Mouse (Mus musculus): ENCODE measurements around the gene Fam169b. TPM values are rescaled to one million over a fixed set of nuclear protein-coding genes. Genes with fewer than 3 reads are reported as not detected.

The Fam169b gene
- polyA plus RNA-seq, 1 experiment from 2014 or later: 0.24 TPM

DNA sequence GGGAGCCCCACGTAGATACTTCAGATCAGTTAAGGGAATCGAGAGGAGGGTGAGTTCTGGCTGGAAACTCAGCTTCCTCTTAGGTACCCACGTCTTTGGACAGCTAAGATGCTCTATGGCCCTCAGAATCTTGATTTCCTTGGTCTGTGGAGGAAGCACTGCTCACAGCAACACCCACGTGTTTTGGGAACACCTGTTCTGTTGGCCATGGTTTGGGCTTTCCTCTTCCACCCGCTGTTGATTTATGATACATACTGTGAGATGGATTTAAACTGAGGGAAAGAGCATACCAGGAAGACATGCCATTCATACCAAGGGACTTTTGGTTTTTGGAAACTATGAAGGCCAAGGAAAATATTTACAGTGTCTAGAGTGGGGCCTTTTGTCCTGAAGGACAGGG is 38.8 kb downstream of the Fam169b start:
- Histone ChIP-seq H3K9ac (no peak overlapping the region), H3K9me3 (replicated peaks) (no peaks in the 10 kb centered on the region), H3K4me2 (no peak overlapping the region), H3K27me3 (replicated peaks) (peaks cover 3% of the 10 kb centered on the region; the same call in 1 of the 2 replicates), H3K27ac (no peak overlapping the region), H3K4me3 (no peak overlapping the region), H3K4me1 (no peaks in the 10 kb centered on the region), H3K36me3 (no peaks in the 10 kb centered on the region)
- ATAC-seq: no peak
- 61% methylated on average over 5 of the region's 5 CpGs for WGBS (ENCODE audit: insufficient replicate concordance)

DNA sequence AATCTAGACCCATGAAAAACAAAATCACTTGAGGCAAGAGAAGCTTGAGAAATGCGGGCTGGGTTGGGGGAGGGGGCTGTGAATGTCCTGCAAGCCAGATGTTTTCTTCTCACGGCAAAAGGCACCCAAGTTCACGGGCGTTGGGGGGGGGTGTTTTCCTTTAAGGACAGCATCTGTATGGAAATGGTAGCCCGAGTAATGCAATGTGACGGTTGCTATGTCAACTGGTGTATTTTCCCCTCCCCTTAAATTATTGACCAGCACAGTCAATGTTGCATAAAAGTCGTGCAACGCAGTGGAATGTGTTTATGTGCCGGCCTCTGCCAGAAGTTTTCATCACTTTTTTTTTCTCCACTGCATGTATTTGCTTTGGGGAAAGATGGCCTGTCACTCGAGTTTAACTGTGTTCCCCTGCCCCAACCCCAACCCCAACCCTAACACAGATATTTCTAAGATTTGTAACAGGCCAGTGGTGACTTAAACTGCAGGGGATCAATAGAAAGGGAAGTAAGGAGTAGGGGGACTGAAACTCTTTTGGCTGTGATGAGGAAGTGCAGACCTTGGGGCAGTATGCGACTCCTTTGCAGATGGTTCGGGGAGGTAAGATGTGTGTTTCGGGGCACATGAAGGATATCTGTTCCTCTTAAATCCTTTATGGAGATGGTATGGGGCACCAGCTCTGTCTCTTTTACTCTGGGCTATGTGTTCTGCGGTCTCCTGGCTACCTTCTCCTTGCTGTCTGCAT is 39.6 kb downstream of the Fam169b start:
- Histone ChIP-seq H3K4me3 (no peak overlapping the region), H3K9me3 (replicated peaks) (no peaks in the 10 kb centered on the region), H3K4me1 (no peaks in the 10 kb centered on the region), H3K4me2 (no peak overlapping the region), H3K9ac (no peak overlapping the region), H3K27me3 (replicated peaks) (peaks cover 3% of the 10 kb centered on the region; the same call in 1 of the 2 replicates), H3K36me3 (no peaks in the 10 kb centered on the region), H3K27ac (no peak overlapping the region)
- 62% methylated on average over 14 of the region's 14 CpGs for WGBS (ENCODE audit: insufficient replicate concordance)
- ATAC-seq: no peak

DNA sequence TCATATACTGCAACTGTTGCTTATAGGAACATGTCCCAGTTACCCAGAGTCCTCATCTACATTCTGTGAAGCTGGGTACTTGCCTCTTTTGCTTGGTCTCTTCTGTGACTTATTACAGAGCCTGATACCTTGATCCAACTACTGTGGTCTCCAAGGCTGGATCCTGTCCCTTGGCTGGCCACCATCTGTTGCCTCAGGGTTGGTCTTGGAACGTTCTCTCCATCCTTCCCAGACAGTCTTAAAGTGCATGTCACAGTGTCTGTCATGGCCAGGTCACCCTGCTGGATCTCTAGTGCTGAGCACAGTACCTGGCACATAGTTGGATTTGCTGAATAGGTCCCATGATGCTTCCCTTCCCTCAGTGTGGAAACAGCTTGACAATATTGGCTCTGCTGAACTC is 40.6 kb downstream of the Fam169b start:
- Histone ChIP-seq H3K27ac (no peak overlapping the region), H3K9ac (no peak overlapping the region), H3K36me3 (no peaks in the 10 kb centered on the region), H3K4me1 (no peaks in the 10 kb centered on the region), H3K4me3 (no peak overlapping the region), H3K27me3 (replicated peaks) (peaks cover 3% of the 10 kb centered on the region; the same call in 1 of the 2 replicates), H3K4me2 (no peak overlapping the region), H3K9me3 (replicated peaks) (no peaks in the 10 kb centered on the region)
- ATAC-seq: no peak
- 58% methylated on average over 1 of the region's 1 CpGs for WGBS (ENCODE audit: insufficient replicate concordance)

GRCm38 (mm10) chr7:68315068-68315467 is 41.4 kb downstream of the Fam169b start:
- no peaks in the 10 kb centered on the region for H3K4me1 ChIP-seq
- no peak for ATAC-seq
- no peaks in the 10 kb centered on the region for H3K36me3 ChIP-seq
- peaks cover 3% of the 10 kb centered on the region; the same call in 1 of the 2 replicates for H3K27me3 ChIP-seq (replicated peaks)
- 74% methylated on average over 4 of the region's 4 CpGs for WGBS (ENCODE audit: insufficient replicate concordance)
- no peaks in the 10 kb centered on the region for H3K9me3 ChIP-seq (replicated peaks)
- H3K27ac ChIP-seq: no peak overlapping the region
- H3K4me3 ChIP-seq: no peak overlapping the region
- H3K9ac ChIP-seq: no peak overlapping the region
- no peak overlapping the region for H3K4me2 ChIP-seq

DNA sequence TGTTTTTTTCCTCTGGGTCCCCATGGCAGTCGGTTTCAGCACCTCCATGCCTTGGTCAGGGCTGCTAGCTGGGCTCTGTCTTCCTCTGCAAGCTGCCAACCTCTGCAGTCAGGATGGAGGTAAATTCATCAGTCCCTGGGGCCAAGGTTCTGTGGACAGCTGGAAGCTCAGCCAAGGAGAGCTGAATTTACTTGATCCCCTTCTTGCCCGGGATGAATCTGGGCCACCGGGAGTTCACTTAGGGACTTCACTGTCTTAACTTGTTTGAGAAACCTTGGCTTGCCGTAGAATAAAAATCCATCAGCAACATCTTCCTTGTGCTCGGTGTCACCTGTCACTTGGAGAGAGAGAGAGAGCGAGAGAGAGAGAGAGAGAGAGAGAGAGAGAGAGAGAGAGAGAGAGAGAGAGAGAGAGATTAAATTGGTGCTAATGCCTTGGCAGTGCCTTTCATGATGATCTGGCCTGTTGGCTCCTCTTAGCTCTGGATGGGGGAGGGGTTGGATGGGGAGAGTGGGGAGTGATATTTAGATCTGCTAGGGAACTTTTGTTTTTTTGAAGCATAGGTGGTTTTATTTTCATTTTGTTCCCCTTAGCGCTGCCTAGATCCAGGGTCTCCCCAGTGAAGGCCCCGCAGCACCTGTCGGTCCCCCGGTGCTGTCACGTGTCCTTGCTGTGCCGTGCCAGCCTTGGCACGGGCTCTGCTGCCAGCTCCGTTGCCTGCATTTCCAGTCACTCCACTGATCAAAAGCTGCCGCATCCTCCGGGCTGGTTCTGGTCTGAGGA is 44.6 kb downstream of the Fam169b start:
- H3K27ac ChIP-seq: no peak overlapping the region
- H3K4me3 ChIP-seq: no peak overlapping the region
- 82% methylated on average over 16 of the region's 16 CpGs for WGBS (ENCODE audit: insufficient replicate concordance)
- H3K4me2 ChIP-seq: no peak overlapping the region
- H3K36me3 ChIP-seq: no peaks in the 10 kb centered on the region
- no peak for ATAC-seq
- no peak overlapping the region for H3K9ac ChIP-seq
- no peaks in the 10 kb centered on the region for H3K4me1 ChIP-seq
- H3K27me3 ChIP-seq (replicated peaks): peaks cover 2% of the 10 kb centered on the region; the same call in 1 of the 2 replicates
- no peaks in the 10 kb centered on the region for H3K9me3 ChIP-seq (replicated peaks)

GRCm38 (mm10) chr7:68318979-68319378 is 45.3 kb downstream of the Fam169b start:
- ATAC-seq: no peak
- no peak overlapping the region for H3K4me2 ChIP-seq
- 56% methylated on average over 6 of the region's 6 CpGs for WGBS (ENCODE audit: insufficient replicate concordance)
- no peaks in the 10 kb centered on the region for H3K27me3 ChIP-seq (replicated peaks)
- no peaks in the 10 kb centered on the region for H3K4me1 ChIP-seq
- no peak overlapping the region for H3K4me3 ChIP-seq
- no peaks in the 10 kb centered on the region for H3K9me3 ChIP-seq (replicated peaks)
- H3K27ac ChIP-seq: no peak overlapping the region
- no peak overlapping the region for H3K9ac ChIP-seq
- H3K36me3 ChIP-seq: no peaks in the 10 kb centered on the region

- no peak overlapping the region for H3K9ac ChIP-seq
- no peak overlapping the region for H3K27ac ChIP-seq
- 49% methylated on average over 14 of the region's 14 CpGs for WGBS (ENCODE audit: insufficient replicate concordance)
- no peaks in the 10 kb centered on the region for H3K4me1 ChIP-seq
- H3K27me3 ChIP-seq (replicated peaks): no peaks in the 10 kb centered on the region
- H3K4me3 ChIP-seq: no peak overlapping the region
- no peaks in the 10 kb centered on the region for H3K9me3 ChIP-seq (replicated peaks)
- H3K36me3 ChIP-seq: no peaks in the 10 kb centered on the region
- ATAC-seq: no peak
- no peak overlapping the region for H3K4me2 ChIP-seq
These were observed 46.6 kb downstream of the Fam169b start for GRCm38 (mm10) chr7:68320078-68320810.

DNA sequence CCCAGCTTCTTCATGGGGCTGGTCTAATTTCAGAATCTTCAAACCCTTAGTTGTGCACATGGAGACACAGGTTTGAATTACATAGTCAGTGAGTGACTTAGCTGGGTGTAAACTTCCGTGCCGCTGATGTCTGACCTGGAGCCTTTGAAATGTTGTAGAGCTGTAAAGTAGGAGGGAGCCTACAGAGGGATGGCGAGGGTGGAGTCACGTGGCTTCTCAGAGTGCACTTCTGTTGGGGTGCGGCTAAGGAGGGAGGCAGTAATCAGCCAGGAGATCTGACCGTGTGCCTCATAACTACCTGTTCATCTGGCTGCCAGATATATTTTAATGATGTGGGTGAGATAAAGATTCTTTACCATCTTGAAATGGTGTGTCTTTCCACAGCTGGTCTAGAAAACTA is 49.4 kb downstream of the Fam169b start:
- H3K36me3 ChIP-seq: no peaks in the 10 kb centered on the region
- no peak overlapping the region for H3K27ac ChIP-seq
- H3K9me3 ChIP-seq (replicated peaks): no peaks in the 10 kb centered on the region
- ATAC-seq: no peak
- H3K9ac ChIP-seq: no peak overlapping the region
- no peak overlapping the region for H3K4me2 ChIP-seq
- no peaks in the 10 kb centered on the region for H3K4me1 ChIP-seq
- no peaks in the 10 kb centered on the region for H3K27me3 ChIP-seq (replicated peaks)
- WGBS (ENCODE audit: insufficient replicate concordance): 65% methylated on average over 6 of the region's 6 CpGs
- no peak overlapping the region for H3K4me3 ChIP-seq

DNA sequence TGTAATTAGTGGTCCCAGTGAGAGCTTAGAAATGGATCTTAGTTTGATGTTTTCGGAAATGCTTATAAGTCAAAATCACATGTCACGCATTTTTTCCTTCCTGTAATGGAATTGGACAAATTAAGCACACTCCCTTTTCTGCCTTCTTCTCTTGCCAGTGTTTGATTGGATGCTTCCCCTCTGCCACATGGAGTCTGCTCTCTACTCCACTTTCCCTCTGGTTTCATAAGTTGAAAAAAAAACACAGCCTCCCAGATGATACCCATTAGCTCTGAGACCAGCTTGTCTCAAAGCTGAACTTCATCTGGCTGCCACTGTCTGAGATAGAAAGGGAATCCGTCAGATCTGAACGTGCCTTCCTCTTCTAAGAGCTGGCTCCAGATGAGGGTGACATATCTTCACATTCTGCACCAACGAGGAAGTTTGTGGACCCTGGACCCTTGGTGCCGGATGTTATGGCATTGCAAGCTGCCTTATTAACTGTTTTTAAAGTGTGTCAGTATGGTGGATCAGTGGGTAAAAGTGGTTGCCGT is 52.6 kb downstream of the Fam169b start:
- Histone ChIP-seq H3K27me3 (replicated peaks) (no peaks in the 10 kb centered on the region), H3K9me3 (replicated peaks) (no peaks in the 10 kb centered on the region), H3K4me3 (no peak overlapping the region), H3K4me1 (no peaks in the 10 kb centered on the region), H3K9ac (no peak overlapping the region), H3K27ac (no peak overlapping the region), H3K4me2 (no peak overlapping the region), H3K36me3 (no peaks in the 10 kb centered on the region)
- WGBS (ENCODE audit: insufficient replicate concordance): 59% methylated on average over 7 of the region's 7 CpGs
- ATAC-seq: no peak

- 78% methylated on average over 9 of the region's 9 CpGs for WGBS (ENCODE audit: insufficient replicate concordance)
- H3K9me3 ChIP-seq (replicated peaks): no peaks in the 10 kb centered on the region
- no peak overlapping the region for H3K4me2 ChIP-seq
- no peaks in the 10 kb centered on the region for H3K36me3 ChIP-seq
- no peaks in the 10 kb centered on the region for H3K4me1 ChIP-seq
- no peak overlapping the region for H3K4me3 ChIP-seq
- no peak overlapping the region for H3K9ac ChIP-seq
- H3K27ac ChIP-seq: no peak overlapping the region
- H3K27me3 ChIP-seq (replicated peaks): no peaks in the 10 kb centered on the region
- no peak for ATAC-seq
These were observed 55.4 kb downstream of the Fam169b start for GRCm38 (mm10) chr7:68329000-68329399.

GRCm38 (mm10) chr7:68332799-68333198 is 59.2 kb downstream of the Fam169b start:
- Histone ChIP-seq H3K27me3 (replicated peaks) (no peaks in the 10 kb centered on the region), H3K9me3 (replicated peaks) (no peaks in the 10 kb centered on the region), H3K9ac (no peak overlapping the region), H3K4me3 (no peak overlapping the region), H3K4me1 (no peaks in the 10 kb centered on the region), H3K4me2 (no peak overlapping the region), H3K27ac (no peak overlapping the region), H3K36me3 (no peaks in the 10 kb centered on the region)
- ATAC-seq: no peak
- 80% methylated on average over 6 of the region's 6 CpGs for WGBS (ENCODE audit: insufficient replicate concordance)

Data from liver, embryonic 12.5 days (tissue).